In the genomic region with DNA sequence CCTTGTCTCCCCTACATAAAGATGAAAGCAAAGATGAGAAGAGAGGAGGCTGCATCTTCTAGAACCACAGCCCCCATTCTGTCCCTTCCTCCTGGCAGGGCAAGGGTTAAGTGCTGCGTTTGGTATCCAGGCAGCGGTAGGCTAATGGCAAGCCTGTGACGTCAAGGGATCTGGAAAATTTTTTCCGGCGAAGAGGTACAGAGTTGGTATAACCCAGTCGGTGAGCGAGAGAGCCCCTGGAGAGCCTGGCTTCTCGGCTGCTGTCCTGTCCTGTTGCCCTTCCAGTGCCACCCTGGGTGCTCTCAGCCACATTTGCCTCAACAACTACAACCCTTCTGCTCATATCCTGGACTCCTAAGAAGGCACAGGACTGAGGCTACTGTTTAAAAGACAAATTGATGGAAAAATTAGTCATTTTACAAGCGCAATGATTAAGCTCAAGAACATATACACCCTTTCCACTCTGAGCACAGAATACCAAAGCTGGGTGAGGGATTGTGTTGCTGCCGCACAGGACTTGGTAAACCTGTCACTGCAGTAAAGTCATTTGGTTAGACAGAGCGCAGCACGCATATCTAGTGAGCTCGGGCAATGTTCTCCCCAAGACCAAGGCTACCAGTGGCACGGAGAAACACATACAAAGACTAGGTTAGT, we compare ENCODE assay signal across 8 mouse cellular contexts. TPM values are rescaled to one million over a fixed set of nuclear protein-coding genes. Genes with fewer than 3 reads are reported as not detected.
DNase-seq lines count a peak whose midpoint lies in the region; ATAC-seq and TF ChIP-seq lines count a peak whose summit lies in the region.

No protein-coding gene starts in this region.

- peak overlapping the region; percentile 61 for H3K4me2 ChIP-seq in heart, embryonic 16.5 days (ENCODE audit: low read depth, low read length)
- H3K4me2 ChIP-seq in liver, postnatal 0 days (ENCODE audit: low read depth, low read length), result peak overlapping the region; percentile 76

- peaks cover 46% of the 10 kb centered on the region for H3K4me1 ChIP-seq in heart, embryonic 16.5 days (ENCODE audit: control insufficient read depth, insufficient read depth, low read length)
- H3K4me1 ChIP-seq in liver, postnatal 0 days (ENCODE audit: insufficient read depth), result peaks cover 16% of the 10 kb centered on the region

- H3K27me3 ChIP-seq in heart, embryonic 16.5 days (ENCODE audit: control insufficient read depth, insufficient read depth, low read length), result peaks cover 2% of the 10 kb centered on the region; the same call in 1 of the 2 replicates
- peaks cover 24% of the 10 kb centered on the region for H3K27me3 ChIP-seq in liver, postnatal 0 days (ENCODE audit: insufficient read depth, low read length)

- H3K9me3 ChIP-seq in heart, embryonic 16.5 days (replicated peaks; ENCODE audit: control insufficient read depth, low read length), result no peaks in the 10 kb centered on the region
- H3K9me3 ChIP-seq in liver, postnatal 0 days (ENCODE audit: low read length), result no peaks in the 10 kb centered on the region

- H3K36me3 ChIP-seq in heart, embryonic 16.5 days (ENCODE audit: control insufficient read depth, insufficient read depth), result peaks cover 18% of the 10 kb centered on the region
- peaks cover 17% of the 10 kb centered on the region for H3K36me3 ChIP-seq in liver, postnatal 0 days (replicated peaks; ENCODE audit: insufficient read depth, low read length)

- H3K27ac ChIP-seq in heart, embryonic 16.5 days (ENCODE audit: low read length), result peak overlapping the region; percentile 82
- no peak overlapping the region for H3K27ac ChIP-seq in liver, postnatal 0 days (ENCODE audit: low read depth)

- DNase-seq in embryo, embryonic 10 days (ENCODE audit: low spot score), result peak; percentile 55
- no peak for DNase-seq in embryo, embryonic 9.5 days (ENCODE audit: extremely low spot score)
- peak; percentile 62 for DNase-seq in embryo, embryonic 10.5 days (ENCODE audit: low spot score)
- peak; percentile 71 to 87 for DNase-seq in kidney, postnatal 25 days
- peak; percentile 45 for DNase-seq in liver, postnatal 0 days
- peak; percentile 61 for DNase-seq in retina, postnatal 1 day
- no peak for DNase-seq in natural killer cell, adult 2 months (ENCODE audit: low spot score in 2 of 2)

- peak overlapping the region; percentile 87 for H3K4me3 ChIP-seq in heart, embryonic 16.5 days (ENCODE audit: low read length)
- H3K4me3 ChIP-seq in liver, postnatal 0 days (ENCODE audit: low read depth, low read length), result peak overlapping the region; percentile 73

- no peak for ATAC-seq in heart, embryonic 16.5 days (replicated peaks; ENCODE audit: extremely low read depth, insufficient read depth, low FRiP score)
- no peak for ATAC-seq in liver, postnatal 0 days

- WGBS in heart, embryonic 16.5 days, result 21% methylated on average over 14 of the region's 14 CpGs
- 50% methylated on average over 14 of the region's 14 CpGs for whole genome bisulfite sequencing in liver, postnatal 0 days (ENCODE audit: insufficient replicate concordance)

- no peak for TF ChIP-seq CTCF in liver, postnatal 0 days (IDR thresholded peaks at IDR 0.05; ENCODE audit: low read depth)

- H3K9ac ChIP-seq in heart, embryonic 16.5 days (ENCODE audit: low read length), result peak overlapping the region; percentile 72
- H3K9ac ChIP-seq in liver, postnatal 0 days (replicated peaks), result peak overlapping the region; percentile 23

- no peak for TF ChIP-seq EP300 in liver, postnatal 0 days (IDR thresholded peaks at IDR 0.05; ENCODE audit: low read depth)

RNA-seq across cellular contexts. Expression of a gene that starts 3.3 kb away (rescaled TPM):
- 298 and 306 TPM in 2 replicates for polyA plus RNA-seq in heart, embryonic 16.5 days (2015; fragmentation: Nextera tagmentation; extraction: Ambion mirVana)
- 38.6 and 38.8 TPM in 2 replicates for polyA plus RNA-seq in liver, postnatal 0 days (2015; fragmentation: Nextera tagmentation; extraction: Ambion mirVana)

Comparison
In these comparisons a context has a peak if more than half of its experiments do, and no peak if none do; other contexts are left out.
1. DNase-seq: peak in embryo, embryonic 10 days (single experiment), embryo, embryonic 10.5 days (single experiment), kidney, postnatal 25 days (2 of 2), liver, postnatal 0 days (single experiment) and retina, postnatal 1 day (single experiment); none in embryo, embryonic 9.5 days (single experiment) and natural killer cell, adult 2 months (0 of 2).